Mouse (Mus musculus) liver, postnatal 0 days (tissue): ENCODE results near the gene Tex36. TPM values are rescaled to one million over a fixed set of nuclear protein-coding genes. Genes with fewer than 3 reads are reported as not detected.

Source experiments
- ATAC-seq: fragments of 200-750 bp; cut with Nextera tagmentation; 2 replicates; pipeline ENCODE4 v1.8.0; 2017; ENCODE audit warnings: mild to moderate bottlenecking, moderate library complexity
- DNase-seq: peaks from one replicate; pipeline ENCODE4 v3.0.0-alpha.2; 2016
- H3K27ac ChIP-seq: fragments of 300-500 bp; sonication (generic); 2 replicates; pipeline ENCODE4 v1.5.1; 2014; ENCODE audit warnings: antibody characterized with exemption, moderate library complexity, mild to moderate bottlenecking, low read depth
- H3K27me3 ChIP-seq: fragments of 300-500 bp; sonication (generic); 2 replicates; pipeline ENCODE4 v1.6.1; 2014; ENCODE audit warnings: low read length, control low read depth, mixed read lengths; ENCODE audit not compliant: insufficient read depth
- H3K36me3 ChIP-seq: fragments of 300-500 bp; sonication (generic); replicated peaks from 2 replicates; pipeline ENCODE4 v1.6.1; 2014; ENCODE audit warnings: mild to moderate bottlenecking, control low read depth, low read length, moderate library complexity, mixed read lengths; ENCODE audit not compliant: insufficient read depth
- H3K4me1 ChIP-seq: fragments of 300-500 bp; sonication (generic); 2 replicates; pipeline ENCODE4 v1.6.1; 2014; ENCODE audit warnings: antibody characterized with exemption, mild to moderate bottlenecking, control low read depth; ENCODE audit not compliant: insufficient read depth
- H3K4me2 ChIP-seq: fragments of 300-500 bp; sonication (generic); 2 replicates; pipeline ENCODE4 v1.6.1; 2014; ENCODE audit warnings: low read depth, mild to moderate bottlenecking, low read length, moderate library complexity, mixed read lengths
- H3K4me3 ChIP-seq: fragments of 300-500 bp; sonication (generic); 2 replicates; pipeline ENCODE4 v1.5.1; 2014; ENCODE audit warnings: low read depth, low read length
- H3K9ac ChIP-seq: fragments of 300-500 bp; sonication (generic); replicated peaks from 2 replicates; pipeline ENCODE4 v1.6.1; 2014; ENCODE audit warnings: mild to moderate bottlenecking, moderate library complexity
- H3K9me3 ChIP-seq: fragments of 300-500 bp; sonication (generic); 2 replicates; pipeline ENCODE4 v1.6.1; 2016; ENCODE audit warnings: mild to moderate bottlenecking, control low read depth, low read length, mixed read lengths
- CTCF ChIP-seq: sonication (generic); IDR thresholded peaks from 2 replicates; pipeline ENCODE4 v1.5.1; 2016; ENCODE audit warnings: antibody characterized with exemption, low read depth
- EP300 ChIP-seq: IDR thresholded peaks from 2 replicates; pipeline ENCODE4 v1.6.1; 2016; ENCODE audit warnings: antibody characterized with exemption, low read depth, mild to moderate bottlenecking
- WGBS: fragments of 180-500 bp; shearing (Covaris S2); extraction: QIAGEN DNeasy Blood & Tissue Kit; methylation state at CpG from one replicate; pipeline ENCODE4 v1.1.7; 2014; ENCODE audit not compliant: insufficient replicate concordance; 5-methylcytosine and 5-hydroxymethylcytosine counted together
- polyA plus RNA-seq: library from polyadenylated mRNA; unstranded; fragments of >200 nt; fragmentation: Nextera tagmentation; extraction: Ambion mirVana; gene quantifications from 2 replicates; pipeline ENCODE4 v1.2.1, GENCODE M21; 2015

The Tex36 gene
- polyA plus RNA-seq, 1 experiment from 2014 or later = not detected

- no peak overlapping the region for H3K27ac ChIP-seq
- H3K36me3 ChIP-seq = peaks cover 7% of the 10 kb centered on the region; the same call in 1 of the 2 replicates
- no peaks in the 10 kb centered on the region for H3K27me3 ChIP-seq
- no peak overlapping the region for H3K9ac ChIP-seq
- H3K4me2 ChIP-seq = no peak overlapping the region
- peaks cover 14% of the 10 kb centered on the region for H3K4me1 ChIP-seq
- DNase-seq (no peak), ATAC-seq (no peak)
- H3K9me3 ChIP-seq = no peaks in the 10 kb centered on the region
- no peak overlapping the region for H3K4me3 ChIP-seq
- WGBS = 62% methylated on average over 10 of the region's 12 CpGs
- TF ChIP-seq EP300 = no peak
- no peak for TF ChIP-seq CTCF
Observed at GRCm38 (mm10) chr7:133634932-133635650, 33.1 kb upstream of the Tex36 start.

- Histone ChIP-seq H3K4me2 (no peak overlapping the region), H3K9ac (no peak overlapping the region), H3K27me3 (no peaks in the 10 kb centered on the region), H3K4me3 (no peak overlapping the region), H3K4me1 (peaks cover 3% of the 10 kb centered on the region; the same call in 1 of the 2 replicates), H3K9me3 (no peaks in the 10 kb centered on the region), H3K36me3 (no peaks in the 10 kb centered on the region), H3K27ac (no peak overlapping the region)
- ATAC-seq = no peak
- WGBS = 16% methylated on average over 2 of the region's 2 CpGs
- DNase-seq = peak; percentile 70
- peak; percentile 65 for TF ChIP-seq CTCF
- TF ChIP-seq EP300 = no peak
Observed at GRCm38 (mm10) chr7:133632476-133632875, 30.5 kb upstream of the Tex36 start.

- Histone ChIP-seq H3K9me3 (no peaks in the 10 kb centered on the region), H3K27ac (no peak overlapping the region), H3K27me3 (no peaks in the 10 kb centered on the region), H3K4me3 (no peak overlapping the region), H3K4me2 (no peak overlapping the region), H3K9ac (no peak overlapping the region), H3K36me3 (no peaks in the 10 kb centered on the region), H3K4me1 (no peaks in the 10 kb centered on the region)
- ATAC-seq (no peak), DNase-seq (no peak)
- WGBS = 54% methylated on average over 5 of the region's 5 CpGs
- TF ChIP-seq EP300 (no peak), CTCF (no peak)
Observed at GRCm38 (mm10) chr7:133630821-133631220, 28.9 kb upstream of the Tex36 start.

- no peaks in the 10 kb centered on the region for H3K27me3 ChIP-seq
- no peak overlapping the region for H3K4me3 ChIP-seq
- TF ChIP-seq EP300 (no peak), CTCF (no peak)
- DNase-seq (no peak), ATAC-seq (no peak)
- WGBS = 61% methylated on average over 14 of the region's 14 CpGs
- no peak overlapping the region for H3K27ac ChIP-seq
- H3K9me3 ChIP-seq = no peaks in the 10 kb centered on the region
- no peak overlapping the region for H3K4me2 ChIP-seq
- H3K9ac ChIP-seq = no peak overlapping the region
- H3K4me1 ChIP-seq = no peaks in the 10 kb centered on the region
- no peaks in the 10 kb centered on the region for H3K36me3 ChIP-seq
Observed at GRCm38 (mm10) chr7:133627184-133627936, 25.4 kb upstream of the Tex36 start.

GRCm38 (mm10) chr7:133623226-133623625 is 21.3 kb upstream of the Tex36 start:
- WGBS = 68% methylated on average over 5 of the region's 5 CpGs

GRCm38 (mm10) chr7:133620721-133621120 is 18.8 kb upstream of the Tex36 start:
- Histone ChIP-seq H3K9me3 (no peaks in the 10 kb centered on the region), H3K27ac (no peak overlapping the region), H3K9ac (no peak overlapping the region), H3K4me1 (no peaks in the 10 kb centered on the region), H3K27me3 (no peaks in the 10 kb centered on the region), H3K4me3 (no peak overlapping the region), H3K36me3 (no peaks in the 10 kb centered on the region), H3K4me2 (no peak overlapping the region)
- TF ChIP-seq EP300 (no peak), CTCF (peak; percentile 44)
- ATAC-seq (no peak), DNase-seq (no peak)
- WGBS = 44% methylated on average over 11 of the region's 11 CpGs

More at GRCm38 (mm10) chr7:133623226-133623625, 21.3 kb upstream of the Tex36 start:
- Histone ChIP-seq H3K4me3 (no peak overlapping the region), H3K9me3 (no peaks in the 10 kb centered on the region), H3K4me2 (no peak overlapping the region), H3K27me3 (no peaks in the 10 kb centered on the region), H3K4me1 (no peaks in the 10 kb centered on the region), H3K27ac (no peak overlapping the region), H3K36me3 (no peaks in the 10 kb centered on the region), H3K9ac (no peak overlapping the region)
- ATAC-seq (no peak), DNase-seq (no peak)
- no peak for TF ChIP-seq CTCF
- no peak for TF ChIP-seq EP300
